Mouse (Mus musculus): Measurements from ENCODE around the gene Pip5kl1. TPM values are rescaled to one million over a fixed set of nuclear protein-coding genes. Genes with fewer than 3 reads are reported as not detected.

Pip5kl1 gene
- total RNA-seq, 4 experiments from 2014 or later = 4.0 to 5.2 (median 4.5) TPM

Other genes with a start within 250 kb of the Pip5kl1 start
- gene Ciz1, start 222.5 kb upstream of the Pip5kl1 start, total RNA-seq (2022) = 100 to 1,000 TPM in 1 of 4 experiments, 10 to 100 TPM in 3; 82.9 to 103 (median 90.5) TPM
- gene Dnm1, start 221.5 kb upstream of the Pip5kl1 start, total RNA-seq (2022) = 1,000 to 10,000 TPM; 1,146 to 1,253 (median 1,200) TPM
- gene 1110008P14Rik, start 192.9 kb upstream of the Pip5kl1 start, total RNA-seq (2022) = 100 to 1,000 TPM; 144 to 174 (median 164) TPM
- 1 to 10 TPM in 2 of 4 experiments, under 1 TPM in 1, not detected in 1; 0.35 to 2.8 (median 2.0) TPM for gene Lcn2, start 186.5 kb upstream of the Pip5kl1 start, total RNA-seq (2022)
- 10 to 100 TPM; 36.5 to 40.0 (median 38.2) TPM for gene Ptges2, start 178.9 kb upstream of the Pip5kl1 start, total RNA-seq (2022)
- gene Naif1, start 124.3 kb upstream of the Pip5kl1 start, total RNA-seq (2022) = 1 to 10 TPM; 3.2 to 4.7 (median 4.2) TPM
- 10 to 100 TPM; 55.0 to 60.7 (median 55.9) TPM for gene Slc25a25, start 123.4 kb upstream of the Pip5kl1 start, total RNA-seq (2022)
- gene Fam102a, start 39.5 kb upstream of the Pip5kl1 start, total RNA-seq (2022) = 10 to 100 TPM; 69.9 to 81.1 (median 75.7) TPM
- gene Dpm2, start 3.9 kb upstream of the Pip5kl1 start, total RNA-seq (2022) = 10 to 100 TPM; 73.1 to 87.1 (median 74.8) TPM
- gene 9430097D07Rik, start 887 bp downstream of the Pip5kl1 start, total RNA-seq (2022) = under 1 TPM; 0.23 to 0.74 (median 0.40) TPM
- 10 to 100 TPM; 36.1 to 48.6 (median 40.3) TPM for gene St6galnac4, start 12.3 kb downstream of the Pip5kl1 start, total RNA-seq (2022)
- 100 to 1,000 TPM; 110 to 144 (median 116) TPM for gene St6galnac6, start 24.9 kb downstream of the Pip5kl1 start, total RNA-seq (2022)
- gene Ak1, start 47.0 kb downstream of the Pip5kl1 start, total RNA-seq (2022) = 100 to 1,000 TPM; 116 to 131 (median 119) TPM
- gene Eng, start 71.8 kb downstream of the Pip5kl1 start, total RNA-seq (2022) = 10 to 100 TPM; 18.2 to 24.8 (median 18.7) TPM
- gene Fpgs, start 129.3 kb downstream of the Pip5kl1 start, total RNA-seq (2022) = 10 to 100 TPM in 3 of 4 experiments, 1 to 10 TPM in 1; 7.6 to 17.7 (median 11.4) TPM
- 100 to 1,000 TPM; 102 to 129 (median 111) TPM for gene Cdk9, start 138.3 kb downstream of the Pip5kl1 start, total RNA-seq (2022)
- gene Sh2d3c, start 146.3 kb downstream of the Pip5kl1 start, total RNA-seq (2022) = 10 to 100 TPM; 18.5 to 23.8 (median 21.0) TPM
- gene 6330409D20Rik, start 166.2 kb downstream of the Pip5kl1 start, total RNA-seq (2022) = 1 to 10 TPM in 3 of 4 experiments, under 1 TPM in 1; 0.92 to 2.1 (median 1.5) TPM
- 10 to 100 TPM; 28.6 to 33.5 (median 31.1) TPM for gene Tor2a, start 182.4 kb downstream of the Pip5kl1 start, total RNA-seq (2022)
- 1 to 10 TPM in 2 of 4 experiments, under 1 TPM in 2; 0.52 to 1.6 (median 1.1) TPM for gene Ttc16, start 200.8 kb downstream of the Pip5kl1 start, total RNA-seq (2022)
- gene Ptrh1, start 201.0 kb downstream of the Pip5kl1 start, total RNA-seq (2022) = 1 to 10 TPM; 4.5 to 7.0 (median 5.8) TPM
- 1 to 10 TPM in 3 of 4 experiments, under 1 TPM in 1; 0.66 to 1.9 (median 1.2) TPM for gene Cfap157, start 209.6 kb downstream of the Pip5kl1 start, total RNA-seq (2022)